Mouse (Mus musculus): ENCODE data around the gene Dab2. TPM values are rescaled to one million over a fixed set of nuclear protein-coding genes. Genes with fewer than 3 reads are reported as not detected.

Dab2 gene
- polyA plus RNA-seq, 1 experiment from 2014 or later: 16.1 TPM

DNA sequence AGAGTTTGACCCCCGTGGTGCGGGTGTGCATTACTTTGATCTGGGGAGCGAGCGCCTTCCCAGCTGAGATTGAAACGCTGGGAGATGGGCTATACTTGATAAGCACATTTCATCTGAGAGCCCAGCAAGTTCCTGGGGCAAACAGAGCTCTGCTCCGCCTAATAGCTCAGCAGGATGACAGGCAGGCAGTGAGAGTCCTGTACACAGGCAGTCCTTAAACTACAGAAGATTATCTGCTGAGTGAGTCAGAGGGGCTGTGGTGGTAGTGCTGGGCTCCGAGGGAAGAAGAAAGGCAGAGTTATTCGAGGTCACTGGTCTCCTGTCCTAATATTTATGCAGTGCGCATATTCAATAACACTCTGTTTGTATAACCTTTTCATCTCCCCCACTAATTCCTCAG lies 149.3 kb downstream of the Dab2 start:
- DNase-seq (ENCODE audit: low spot score) (no peak), ATAC-seq (ENCODE audit: low FRiP score, low TSS enrichment) (peak; percentile 77; the same call in 1 of the 2 replicates)
- H3K9ac ChIP-seq (ENCODE audit: low read length): peak overlapping the region; percentile 23; the same call in 1 of the 2 replicates
- H3K4me1 ChIP-seq (replicated peaks; ENCODE audit: control insufficient read depth, insufficient read depth): no peaks in the 10 kb centered on the region
- no peak overlapping the region for H3K27ac ChIP-seq (replicated peaks)
- no peak overlapping the region for H3K4me3 ChIP-seq (ENCODE audit: low read depth, low read length)
- H3K27me3 ChIP-seq (ENCODE audit: control insufficient read depth, insufficient read depth, low read length): no peaks in the 10 kb centered on the region
- 11% methylated on average over 9 of the region's 9 CpGs for WGBS
- H3K4me2 ChIP-seq (replicated peaks; ENCODE audit: low read depth): peak overlapping the region; percentile 14; the same call in 1 of the 2 replicates
- TF ChIP-seq CTCF (IDR thresholded peaks at IDR 0.05; ENCODE audit: low read depth): no peak
- no peak for TF ChIP-seq EP300 (optimal IDR thresholded peaks at IDR 0.05)
- no peaks in the 10 kb centered on the region for H3K9me3 ChIP-seq (ENCODE audit: control insufficient read depth, low read length)
- no peaks in the 10 kb centered on the region for H3K36me3 ChIP-seq (ENCODE audit: control insufficient read depth, insufficient read depth, low read length)

DNA sequence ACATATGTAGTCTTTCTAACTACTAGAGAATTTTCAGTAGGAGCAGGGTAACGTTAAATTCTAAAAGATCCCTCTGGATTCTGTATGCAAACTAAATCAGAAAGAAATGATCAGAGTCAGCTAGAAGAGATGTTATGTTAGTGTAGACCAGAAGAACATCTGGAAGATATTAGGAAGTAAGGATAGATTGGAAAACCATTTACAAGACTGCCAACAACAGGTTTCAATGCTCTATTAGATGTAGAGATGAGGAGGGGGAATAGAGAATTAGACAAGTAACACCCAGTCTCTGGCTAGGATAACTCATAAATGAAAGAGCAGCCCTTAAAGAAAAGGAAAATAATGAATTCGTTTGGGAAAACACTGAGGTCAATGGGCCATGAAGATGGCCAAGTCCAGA lies 154.9 kb downstream of the Dab2 start:
- Histone ChIP-seq H3K27me3 (ENCODE audit: control insufficient read depth, insufficient read depth, low read length) (no peaks in the 10 kb centered on the region), H3K36me3 (ENCODE audit: control insufficient read depth, insufficient read depth, low read length) (no peaks in the 10 kb centered on the region), H3K27ac (replicated peaks) (no peak overlapping the region), H3K4me1 (replicated peaks; ENCODE audit: control insufficient read depth, insufficient read depth) (no peaks in the 10 kb centered on the region), H3K4me2 (replicated peaks; ENCODE audit: low read depth) (no peak overlapping the region), H3K9me3 (ENCODE audit: control insufficient read depth, low read length) (no peaks in the 10 kb centered on the region), H3K4me3 (ENCODE audit: low read depth, low read length) (no peak overlapping the region), H3K9ac (ENCODE audit: low read length) (no peak overlapping the region)
- 66% methylated on average over 2 of the region's 2 CpGs for WGBS
- TF ChIP-seq EP300 (optimal IDR thresholded peaks at IDR 0.05): no peak
- TF ChIP-seq CTCF (IDR thresholded peaks at IDR 0.05; ENCODE audit: low read depth): no peak
- DNase-seq (ENCODE audit: low spot score) (no peak), ATAC-seq (ENCODE audit: low FRiP score, low TSS enrichment) (no peak)

DNA sequence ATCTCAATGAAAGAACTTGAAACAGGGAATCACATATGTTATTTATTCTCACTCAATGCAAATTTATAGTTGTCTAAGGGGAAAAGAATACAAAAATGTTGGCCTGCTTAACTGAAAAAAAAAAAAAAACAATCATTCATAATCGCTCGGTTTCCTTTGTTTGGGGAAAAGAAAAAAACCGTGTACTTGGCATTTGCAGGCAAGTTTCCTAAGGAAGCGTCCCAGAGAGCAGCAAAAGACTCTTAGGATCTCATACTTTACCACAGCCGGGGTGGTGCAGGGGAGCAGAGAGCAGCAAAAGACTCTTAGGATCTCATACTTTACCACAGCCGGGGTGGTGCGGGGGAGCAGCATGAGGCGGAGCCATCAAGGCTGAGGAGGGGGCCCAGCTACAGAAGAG lies 161.8 kb downstream of the Dab2 start:
- no peaks in the 10 kb centered on the region for H3K36me3 ChIP-seq (ENCODE audit: control insufficient read depth, insufficient read depth, low read length)
- 52% methylated on average over 8 of the region's 8 CpGs for WGBS
- H3K9me3 ChIP-seq (ENCODE audit: control insufficient read depth, low read length): no peaks in the 10 kb centered on the region
- H3K4me2 ChIP-seq (replicated peaks; ENCODE audit: low read depth): no peak overlapping the region
- no peak for ATAC-seq (ENCODE audit: low FRiP score, low TSS enrichment)
- H3K27me3 ChIP-seq (ENCODE audit: control insufficient read depth, insufficient read depth, low read length): no peaks in the 10 kb centered on the region
- no peak overlapping the region for H3K9ac ChIP-seq (ENCODE audit: low read length)
- TF ChIP-seq CTCF (IDR thresholded peaks at IDR 0.05; ENCODE audit: low read depth): no peak
- TF ChIP-seq EP300 (optimal IDR thresholded peaks at IDR 0.05): no peak
- H3K4me3 ChIP-seq (ENCODE audit: low read depth, low read length): no peak overlapping the region
- no peaks in the 10 kb centered on the region for H3K4me1 ChIP-seq (replicated peaks; ENCODE audit: control insufficient read depth, insufficient read depth)
- no peak for DNase-seq (ENCODE audit: low spot score)
- no peak overlapping the region for H3K27ac ChIP-seq (replicated peaks)

DNA sequence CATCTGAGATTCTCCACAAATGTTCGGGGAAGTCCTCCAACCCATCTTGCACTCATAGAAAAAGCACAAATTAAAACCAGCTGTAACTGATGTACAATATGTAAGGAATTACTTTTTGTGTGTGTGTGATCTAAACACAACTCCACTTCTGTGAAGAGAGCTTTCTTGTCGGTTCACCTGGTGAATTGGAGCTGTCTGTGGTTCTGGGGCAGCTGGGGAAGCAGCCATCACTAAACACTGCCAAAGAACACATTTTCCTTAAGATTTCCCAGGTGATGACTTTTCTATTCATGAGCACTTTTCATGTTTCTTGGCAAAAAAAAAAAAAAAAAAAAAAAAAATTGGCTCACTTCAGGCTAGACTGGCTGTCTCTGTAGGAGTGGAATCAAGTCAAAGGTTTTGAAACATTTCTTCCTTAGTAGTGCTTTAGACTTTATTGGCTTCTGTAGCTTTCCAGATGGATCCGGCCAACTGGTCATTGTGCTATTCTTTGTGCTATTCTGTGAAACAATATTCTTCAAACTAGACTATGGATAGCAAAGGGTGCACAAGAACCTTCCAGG lies 163.9 kb downstream of the Dab2 start:
- WGBS: 72% methylated on average over 3 of the region's 3 CpGs

DNA sequence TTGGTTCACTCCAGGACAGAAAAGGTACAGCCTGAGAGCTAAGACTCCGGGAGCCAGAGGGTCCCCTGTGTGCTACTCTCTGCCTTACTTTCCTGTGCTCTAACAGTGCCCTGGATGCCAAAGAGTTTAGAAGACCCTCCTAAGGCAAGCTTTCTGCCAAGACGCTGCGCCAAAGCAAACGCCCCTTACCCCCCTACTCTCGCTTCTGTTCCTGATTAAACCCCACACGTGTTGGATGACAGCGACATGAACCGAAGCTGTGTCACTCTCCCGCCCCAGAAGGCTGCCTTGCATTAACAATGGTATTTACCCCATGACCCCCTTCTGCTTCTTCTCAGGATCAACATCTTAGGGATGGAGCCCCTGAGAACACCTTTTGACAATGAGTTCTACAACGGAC lies 167.4 kb downstream of the Dab2 start:
- Histone ChIP-seq H3K36me3 (ENCODE audit: control insufficient read depth, insufficient read depth, low read length) (no peaks in the 10 kb centered on the region), H3K27me3 (ENCODE audit: control insufficient read depth, insufficient read depth, low read length) (no peaks in the 10 kb centered on the region), H3K4me2 (replicated peaks; ENCODE audit: low read depth) (no peak overlapping the region), H3K9me3 (ENCODE audit: control insufficient read depth, low read length) (no peaks in the 10 kb centered on the region), H3K27ac (replicated peaks) (no peak overlapping the region), H3K4me3 (ENCODE audit: low read depth, low read length) (no peak overlapping the region), H3K4me1 (replicated peaks; ENCODE audit: control insufficient read depth, insufficient read depth) (no peaks in the 10 kb centered on the region), H3K9ac (ENCODE audit: low read length) (no peak overlapping the region)
- no peak for TF ChIP-seq CTCF (IDR thresholded peaks at IDR 0.05; ENCODE audit: low read depth)
- TF ChIP-seq EP300 (optimal IDR thresholded peaks at IDR 0.05): no peak
- ATAC-seq (ENCODE audit: low FRiP score, low TSS enrichment) (no peak), DNase-seq (ENCODE audit: low spot score) (no peak)
- 76% methylated on average over 10 of the region's 10 CpGs for WGBS

More for the DNA sequence above, 163.9 kb downstream of the Dab2 start:
- Histone ChIP-seq H3K36me3 (ENCODE audit: control insufficient read depth, insufficient read depth, low read length) (no peaks in the 10 kb centered on the region), H3K4me2 (replicated peaks; ENCODE audit: low read depth) (no peak overlapping the region), H3K4me3 (ENCODE audit: low read depth, low read length) (no peak overlapping the region), H3K9ac (ENCODE audit: low read length) (no peak overlapping the region), H3K9me3 (ENCODE audit: control insufficient read depth, low read length) (no peaks in the 10 kb centered on the region), H3K4me1 (replicated peaks; ENCODE audit: control insufficient read depth, insufficient read depth) (no peaks in the 10 kb centered on the region), H3K27me3 (ENCODE audit: control insufficient read depth, insufficient read depth, low read length) (no peaks in the 10 kb centered on the region), H3K27ac (replicated peaks) (no peak overlapping the region)
- TF ChIP-seq CTCF (IDR thresholded peaks at IDR 0.05; ENCODE audit: low read depth) (no peak), EP300 (optimal IDR thresholded peaks at IDR 0.05) (no peak)
- no peak for ATAC-seq (ENCODE audit: low FRiP score, low TSS enrichment)
- no peak for DNase-seq (ENCODE audit: low spot score)

DNA sequence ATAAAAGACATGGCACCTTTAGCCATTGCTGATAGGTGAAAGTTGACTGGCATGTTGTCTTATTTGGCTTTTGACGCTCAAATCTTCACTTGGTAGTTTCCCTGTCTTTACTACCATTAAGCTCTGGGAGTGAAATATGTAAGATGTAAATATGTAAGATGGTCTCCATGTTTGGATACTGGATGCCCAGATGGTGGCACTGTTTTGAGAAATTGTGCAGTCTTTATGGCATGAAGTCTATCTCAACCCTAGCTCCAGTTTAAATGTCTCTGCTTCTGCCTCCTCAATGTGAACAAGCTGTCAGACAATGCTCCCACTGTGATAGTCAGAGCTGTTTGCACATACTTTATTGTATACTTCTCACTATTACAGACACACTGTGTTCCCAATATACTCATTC lies 169.3 kb downstream of the Dab2 start:
- ATAC-seq (ENCODE audit: low FRiP score, low TSS enrichment): no peak
- no peak for DNase-seq (ENCODE audit: low spot score)
- Histone ChIP-seq H3K9me3 (ENCODE audit: control insufficient read depth, low read length) (no peaks in the 10 kb centered on the region), H3K27me3 (ENCODE audit: control insufficient read depth, insufficient read depth, low read length) (no peaks in the 10 kb centered on the region), H3K4me2 (replicated peaks; ENCODE audit: low read depth) (no peak overlapping the region), H3K9ac (ENCODE audit: low read length) (no peak overlapping the region), H3K27ac (replicated peaks) (no peak overlapping the region), H3K4me3 (ENCODE audit: low read depth, low read length) (no peak overlapping the region), H3K4me1 (replicated peaks; ENCODE audit: control insufficient read depth, insufficient read depth) (no peaks in the 10 kb centered on the region), H3K36me3 (ENCODE audit: control insufficient read depth, insufficient read depth, low read length) (no peaks in the 10 kb centered on the region)
- 88% methylated on average over 1 of the region's 1 CpGs for WGBS
- TF ChIP-seq EP300 (optimal IDR thresholded peaks at IDR 0.05) (no peak), CTCF (IDR thresholded peaks at IDR 0.05; ENCODE audit: low read depth) (no peak)

All from stomach, postnatal 0 days (tissue).